Mouse (Mus musculus) adrenal gland, adult 8-10 months (tissue): ENCODE results near the gene Lamp1. TPM values are rescaled to one million over a fixed set of nuclear protein-coding genes. Genes with fewer than 3 reads are reported as not detected.

Experiments used
- DNase-seq: peaks from one replicate; pipeline ENCODE4 v3.0.0; 2022
- microRNA-seq, 2 experiments: library from miRNA; unstranded; fragments of <30 nt; microRNA quantifications; one replicate each; pipeline ENCODE4 v1.2.0; 2022
- total RNA-seq, 4 experiments: library from RNA; stranded (reverse); gene quantifications; 2 replicates each; pipeline ENCODE4 v1.2.4; 2022

The Lamp1 gene
- total RNA-seq, 4 experiments from 2014 or later = 434 to 557 (median 482) TPM

GRCm38 (mm10) chr8:13201013-13201334, 42.0 kb downstream of the Lamp1 start:
- no peak for DNase-seq

- peak; percentile 65 for DNase-seq
Observed at GRCm38 (mm10) chr8:13202041-13202440, 43.1 kb downstream of the Lamp1 start.

- no peak for DNase-seq
Observed at GRCm38 (mm10) chr8:13202806-13203205, 43.8 kb downstream of the Lamp1 start.

GRCm38 (mm10) chr8:13203472-13203871, 44.5 kb downstream of the Lamp1 start:
- no peak for DNase-seq

- DNase-seq = no peak
Observed at GRCm38 (mm10) chr8:13204371-13205140, 45.6 kb downstream of the Lamp1 start.

- no peak for DNase-seq
Observed at GRCm38 (mm10) chr8:13205311-13205710, 46.4 kb downstream of the Lamp1 start.

GRCm38 (mm10) chr8:13206290-13206689, 47.3 kb downstream of the Lamp1 start:
- no peak for DNase-seq

- no peak for DNase-seq
Observed at GRCm38 (mm10) chr8:13208627-13209355, 49.8 kb downstream of the Lamp1 start.

GRCm38 (mm10) chr8:13209770-13210169, 50.8 kb downstream of the Lamp1 start:
- DNase-seq = no peak

- peak; percentile 86 for DNase-seq
Observed at GRCm38 (mm10) chr8:13213479-13214268, 54.7 kb downstream of the Lamp1 start.

- no peak for DNase-seq
Observed at GRCm38 (mm10) chr8:13216386-13216785, 57.4 kb downstream of the Lamp1 start.

- DNase-seq = no peak
Observed at GRCm38 (mm10) chr8:13217093-13217492, 58.1 kb downstream of the Lamp1 start.

GRCm38 (mm10) chr8:13217986-13218385, 59.0 kb downstream of the Lamp1 start:
- DNase-seq = no peak

GRCm38 (mm10) chr8:13218441-13218840, 59.5 kb downstream of the Lamp1 start:
- no peak for DNase-seq

GRCm38 (mm10) chr8:13224426-13224825, 65.5 kb downstream of the Lamp1 start:
- no peak for DNase-seq

Small RNA genes lying within 50 kb of the gene (microRNA-seq; reads per million reads assigned to microRNA genes)
- 18.4 to 34.0 reads per million in 2 experiments for gene Mir1968
- gene Mir7065 = 0 to 0.34 reads per million in 2 experiments

Other genes starting within 250 kb of the Lamp1 start
- 1 to 10 TPM in 1 of 4 experiments, under 1 TPM in 3; 0.38 to 1.1 (median 0.68) TPM for gene F7, start 133.1 kb upstream of the Lamp1 start, total RNA-seq
- gene F10, start 121.9 kb upstream of the Lamp1 start, total RNA-seq = 1 to 10 TPM in 2 of 4 experiments, under 1 TPM in 2; 0.52 to 1.9 (median 1.1) TPM
- under 1 TPM in 1 of 4 experiments, not detected in 3; 0.35 TPM for gene Proz, start 98.2 kb upstream of the Lamp1 start, total RNA-seq
- gene Pcid2, start 53.7 kb upstream of the Lamp1 start, total RNA-seq = 10 to 100 TPM; 24.1 to 33.3 (median 28.1) TPM
- 100 to 1,000 TPM; 160 to 191 (median 169) TPM for gene Cul4a, start 53.5 kb upstream of the Lamp1 start, total RNA-seq
- 10 to 100 TPM; 15.0 to 30.3 (median 18.9) TPM for gene Grtp1, start 41.5 kb downstream of the Lamp1 start, total RNA-seq
- gene Adprhl1, start 95.0 kb downstream of the Lamp1 start, total RNA-seq = 1 to 10 TPM in 3 of 4 experiments, under 1 TPM in 1; 0.34 to 3.9 (median 1.6) TPM
- gene Dcun1d2, start 129.0 kb downstream of the Lamp1 start, total RNA-seq = 10 to 100 TPM; 30.6 to 36.7 (median 33.9) TPM
- gene Tmco3, start 129.0 kb downstream of the Lamp1 start, total RNA-seq = 10 to 100 TPM; 36.3 to 54.7 (median 46.7) TPM
- gene Tfdp1, start 179.6 kb downstream of the Lamp1 start, total RNA-seq = 10 to 100 TPM; 46.2 to 67.4 (median 52.1) TPM
- gene Atp4b, start 237.7 kb downstream of the Lamp1 start, total RNA-seq = under 1 TPM in 1 of 4 experiments, not detected in 3; 0.49 TPM
- gene Grk1, start 245.9 kb downstream of the Lamp1 start, total RNA-seq = under 1 TPM in 2 of 4 experiments, not detected in 2; 0.05 to 0.06 TPM